Mouse (Mus musculus): ENCODE data around the gene Bcl9. TPM values are rescaled to one million over a fixed set of nuclear protein-coding genes. Genes with fewer than 3 reads are reported as not detected.

Bcl9 gene
- polyA plus RNA-seq, 1 experiment from 2014 or later, result 3.8 TPM

- no peaks in the 10 kb centered on the region for H3K9me3 ChIP-seq (replicated peaks; ENCODE audit: control insufficient read depth, low read length)
- no peak overlapping the region for H3K27ac ChIP-seq (ENCODE audit: low read length)
- no peak overlapping the region for H3K4me2 ChIP-seq (ENCODE audit: low read depth, low read length)
- H3K36me3 ChIP-seq (ENCODE audit: control insufficient read depth, insufficient read depth), result no peaks in the 10 kb centered on the region
- ATAC-seq (ENCODE audit: low read depth), result no peak
- H3K9ac ChIP-seq (ENCODE audit: low read depth, low read length), result no peak overlapping the region
- H3K27me3 ChIP-seq (ENCODE audit: control insufficient read depth, insufficient read depth, low read depth, low read length), result peaks cover 6% of the 10 kb centered on the region
- H3K4me3 ChIP-seq (ENCODE audit: low read depth, low read length), result no peak overlapping the region
- peaks cover 6% of the 10 kb centered on the region for H3K4me1 ChIP-seq (ENCODE audit: control insufficient read depth, low read depth, low read length)
- WGBS (ENCODE audit: insufficient replicate concordance), result 70% methylated on average over 5 of the region's 5 CpGs
Measured at GRCm38 (mm10) chr3:97230631-97231404, 66.9 kb downstream of the Bcl9 start.

- peaks cover 6% of the 10 kb centered on the region for H3K27me3 ChIP-seq (ENCODE audit: control insufficient read depth, insufficient read depth, low read depth, low read length)
- 28% methylated on average over 12 of the region's 12 CpGs for WGBS (ENCODE audit: insufficient replicate concordance)
- peaks cover 8% of the 10 kb centered on the region for H3K4me1 ChIP-seq (ENCODE audit: control insufficient read depth, low read depth, low read length)
Measured at GRCm38 (mm10) chr3:97228457-97228856, 69.3 kb downstream of the Bcl9 start.

GRCm38 (mm10) chr3:97228020-97228419 lies 69.7 kb downstream of the Bcl9 start:
- Histone ChIP-seq H3K36me3 (ENCODE audit: control insufficient read depth, insufficient read depth) (no peaks in the 10 kb centered on the region), H3K4me3 (ENCODE audit: low read depth, low read length) (peak overlapping the region; percentile 61), H3K9ac (ENCODE audit: low read depth, low read length) (peak overlapping the region; percentile 51), H3K9me3 (replicated peaks; ENCODE audit: control insufficient read depth, low read length) (no peaks in the 10 kb centered on the region), H3K4me1 (ENCODE audit: control insufficient read depth, low read depth, low read length) (peaks cover 8% of the 10 kb centered on the region), H3K27me3 (ENCODE audit: control insufficient read depth, insufficient read depth, low read depth, low read length) (peaks cover 6% of the 10 kb centered on the region), H3K27ac (ENCODE audit: low read length) (peak overlapping the region; percentile 69), H3K4me2 (ENCODE audit: low read depth, low read length) (peak overlapping the region; percentile 73)
- ATAC-seq (ENCODE audit: low read depth), result no peak
- WGBS (ENCODE audit: insufficient replicate concordance), result under 1% methylated on average over 16 of the region's 16 CpGs

More at GRCm38 (mm10) chr3:97228457-97228856, 69.3 kb downstream of the Bcl9 start:
- Histone ChIP-seq H3K9me3 (replicated peaks; ENCODE audit: control insufficient read depth, low read length) (no peaks in the 10 kb centered on the region), H3K9ac (ENCODE audit: low read depth, low read length) (no peak overlapping the region), H3K36me3 (ENCODE audit: control insufficient read depth, insufficient read depth) (no peaks in the 10 kb centered on the region), H3K4me2 (ENCODE audit: low read depth, low read length) (peak overlapping the region; percentile 73), H3K4me3 (ENCODE audit: low read depth, low read length) (peak overlapping the region; percentile 61), H3K27ac (ENCODE audit: low read length) (no peak overlapping the region)
- ATAC-seq (ENCODE audit: low read depth), result no peak

GRCm38 (mm10) chr3:97227259-97228005 lies 70.3 kb downstream of the Bcl9 start:
- peak overlapping the region; percentile 69 for H3K27ac ChIP-seq (ENCODE audit: low read length)
- peaks cover 8% of the 10 kb centered on the region for H3K4me1 ChIP-seq (ENCODE audit: control insufficient read depth, low read depth, low read length)
- no peaks in the 10 kb centered on the region for H3K9me3 ChIP-seq (replicated peaks; ENCODE audit: control insufficient read depth, low read length)
- ATAC-seq (ENCODE audit: low read depth), result peak; percentile 90
- under 1% methylated on average over 57 of the region's 79 CpGs for WGBS (ENCODE audit: insufficient replicate concordance)
- H3K27me3 ChIP-seq (ENCODE audit: control insufficient read depth, insufficient read depth, low read depth, low read length), result peaks cover 6% of the 10 kb centered on the region
- H3K4me3 ChIP-seq (ENCODE audit: low read depth, low read length), result peak overlapping the region; percentile 61
- H3K9ac ChIP-seq (ENCODE audit: low read depth, low read length), result peak overlapping the region; percentile 64
- H3K4me2 ChIP-seq (ENCODE audit: low read depth, low read length), result peak overlapping the region; percentile 73
- H3K36me3 ChIP-seq (ENCODE audit: control insufficient read depth, insufficient read depth), result no peaks in the 10 kb centered on the region

GRCm38 (mm10) chr3:97226719-97227118 lies 71.0 kb downstream of the Bcl9 start:
- H3K9ac ChIP-seq (ENCODE audit: low read depth, low read length), result peak overlapping the region; percentile 64
- H3K27ac ChIP-seq (ENCODE audit: low read length), result no peak overlapping the region
- H3K4me3 ChIP-seq (ENCODE audit: low read depth, low read length), result peak overlapping the region; percentile 61
- no peak for ATAC-seq (ENCODE audit: low read depth)
- 3% methylated on average over 17 of the region's 18 CpGs for WGBS (ENCODE audit: insufficient replicate concordance)
- peaks cover 6% of the 10 kb centered on the region for H3K27me3 ChIP-seq (ENCODE audit: control insufficient read depth, insufficient read depth, low read depth, low read length)
- no peaks in the 10 kb centered on the region for H3K36me3 ChIP-seq (ENCODE audit: control insufficient read depth, insufficient read depth)
- H3K4me2 ChIP-seq (ENCODE audit: low read depth, low read length), result peak overlapping the region; percentile 73
- H3K4me1 ChIP-seq (ENCODE audit: control insufficient read depth, low read depth, low read length), result peaks cover 8% of the 10 kb centered on the region
- no peaks in the 10 kb centered on the region for H3K9me3 ChIP-seq (replicated peaks; ENCODE audit: control insufficient read depth, low read length)

- H3K27ac ChIP-seq (ENCODE audit: low read length), result no peak overlapping the region
- H3K4me3 ChIP-seq (ENCODE audit: low read depth, low read length), result no peak overlapping the region
- peaks cover 8% of the 10 kb centered on the region for H3K4me1 ChIP-seq (ENCODE audit: control insufficient read depth, low read depth, low read length)
- H3K36me3 ChIP-seq (ENCODE audit: control insufficient read depth, insufficient read depth), result no peaks in the 10 kb centered on the region
- ATAC-seq (ENCODE audit: low read depth), result no peak
- 58% methylated on average over 5 of the region's 5 CpGs for WGBS (ENCODE audit: insufficient replicate concordance)
- no peak overlapping the region for H3K4me2 ChIP-seq (ENCODE audit: low read depth, low read length)
- H3K27me3 ChIP-seq (ENCODE audit: control insufficient read depth, insufficient read depth, low read depth, low read length), result peaks cover 6% of the 10 kb centered on the region
- no peaks in the 10 kb centered on the region for H3K9me3 ChIP-seq (replicated peaks; ENCODE audit: control insufficient read depth, low read length)
- H3K9ac ChIP-seq (ENCODE audit: low read depth, low read length), result no peak overlapping the region
Measured at GRCm38 (mm10) chr3:97225231-97225630, 72.5 kb downstream of the Bcl9 start.

- no peaks in the 10 kb centered on the region for H3K9me3 ChIP-seq (replicated peaks; ENCODE audit: control insufficient read depth, low read length)
- peaks cover 5% of the 10 kb centered on the region for H3K4me1 ChIP-seq (ENCODE audit: control insufficient read depth, low read depth, low read length)
- no peak overlapping the region for H3K4me2 ChIP-seq (ENCODE audit: low read depth, low read length)
- no peak for ATAC-seq (ENCODE audit: low read depth)
- 53% methylated on average over 9 of the region's 9 CpGs for WGBS (ENCODE audit: insufficient replicate concordance)
- H3K36me3 ChIP-seq (ENCODE audit: control insufficient read depth, insufficient read depth), result no peaks in the 10 kb centered on the region
- no peak overlapping the region for H3K9ac ChIP-seq (ENCODE audit: low read depth, low read length)
- H3K4me3 ChIP-seq (ENCODE audit: low read depth, low read length), result no peak overlapping the region
- no peak overlapping the region for H3K27ac ChIP-seq (ENCODE audit: low read length)
- H3K27me3 ChIP-seq (ENCODE audit: control insufficient read depth, insufficient read depth, low read depth, low read length), result peaks cover 6% of the 10 kb centered on the region
Measured at GRCm38 (mm10) chr3:97223261-97223660, 74.5 kb downstream of the Bcl9 start.

GRCm38 (mm10) chr3:97215526-97215925 lies 82.2 kb downstream of the Bcl9 start:
- Histone ChIP-seq H3K27me3 (ENCODE audit: control insufficient read depth, insufficient read depth, low read depth, low read length) (no peaks in the 10 kb centered on the region), H3K36me3 (ENCODE audit: control insufficient read depth, insufficient read depth) (no peaks in the 10 kb centered on the region), H3K4me1 (ENCODE audit: control insufficient read depth, low read depth, low read length) (no peaks in the 10 kb centered on the region), H3K9me3 (replicated peaks; ENCODE audit: control insufficient read depth, low read length) (no peaks in the 10 kb centered on the region), H3K27ac (ENCODE audit: low read length) (no peak overlapping the region), H3K4me3 (ENCODE audit: low read depth, low read length) (no peak overlapping the region), H3K9ac (ENCODE audit: low read depth, low read length) (no peak overlapping the region), H3K4me2 (ENCODE audit: low read depth, low read length) (no peak overlapping the region)
- WGBS (ENCODE audit: insufficient replicate concordance), result 49% methylated on average over 3 of the region's 3 CpGs
- ATAC-seq (ENCODE audit: low read depth), result no peak

- H3K9ac ChIP-seq (ENCODE audit: low read depth, low read length), result no peak overlapping the region
- H3K4me3 ChIP-seq (ENCODE audit: low read depth, low read length), result no peak overlapping the region
- no peaks in the 10 kb centered on the region for H3K27me3 ChIP-seq (ENCODE audit: control insufficient read depth, insufficient read depth, low read depth, low read length)
- H3K36me3 ChIP-seq (ENCODE audit: control insufficient read depth, insufficient read depth), result no peaks in the 10 kb centered on the region
- ATAC-seq (ENCODE audit: low read depth), result no peak
- H3K4me2 ChIP-seq (ENCODE audit: low read depth, low read length), result no peak overlapping the region
- H3K27ac ChIP-seq (ENCODE audit: low read length), result no peak overlapping the region
- WGBS (ENCODE audit: insufficient replicate concordance), result 52% methylated on average over 1 of the region's 1 CpGs
- H3K4me1 ChIP-seq (ENCODE audit: control insufficient read depth, low read depth, low read length), result no peaks in the 10 kb centered on the region
- H3K9me3 ChIP-seq (replicated peaks; ENCODE audit: control insufficient read depth, low read length), result no peaks in the 10 kb centered on the region
Measured at GRCm38 (mm10) chr3:97214439-97214838, 83.3 kb downstream of the Bcl9 start.
